Mouse (Mus musculus) megakaryocyte, adult 5-6 weeks (primary cell): ENCODE data around the gene 4931409K22Rik. TPM values are rescaled to one million over a fixed set of nuclear protein-coding genes. Genes with fewer than 3 reads are reported as not detected.

Experiments
- ATAC-seq: 2 replicates; pipeline ENCODE4 v1.8.0; 2016; ENCODE audit warnings: mild to moderate bottlenecking, inconsistent platforms; ENCODE audit not compliant: poor library complexity, severe bottlenecking
- total RNA-seq, 2 experiments: library from RNA; stranded (forward) in 1 of 2; stranded (reverse) in 1 of 2; fragments of 153-499, 151-499 nt in 1 of 2; fragments of 221-1000, 200-1000 nt in 1 of 2; gene quantifications; 2 replicates each; pipeline versions ENCODE4 v1.2.3 to v1.2.4; 2015 to 2017

4931409K22Rik gene
- total RNA-seq, 2 experiments from 2014 or later, result not detected

- ATAC-seq, result no peak
These were observed 15.5 kb downstream of the 4931409K22Rik start for GRCm38 (mm10) chr5:24541144-24541569.

GRCm38 (mm10) chr5:24540387-24541143 is 16.0 kb downstream of the 4931409K22Rik start, which contains the start of gene Asb10:
TSS of gene Asb10 (minus strand) at chr5:24540978.
- ATAC-seq, result peak; percentile 24; the same call in 1 of the 2 replicates

- no peak for ATAC-seq
These were observed 16.9 kb downstream of the 4931409K22Rik start for GRCm38 (mm10) chr5:24539571-24540296.

DNA sequence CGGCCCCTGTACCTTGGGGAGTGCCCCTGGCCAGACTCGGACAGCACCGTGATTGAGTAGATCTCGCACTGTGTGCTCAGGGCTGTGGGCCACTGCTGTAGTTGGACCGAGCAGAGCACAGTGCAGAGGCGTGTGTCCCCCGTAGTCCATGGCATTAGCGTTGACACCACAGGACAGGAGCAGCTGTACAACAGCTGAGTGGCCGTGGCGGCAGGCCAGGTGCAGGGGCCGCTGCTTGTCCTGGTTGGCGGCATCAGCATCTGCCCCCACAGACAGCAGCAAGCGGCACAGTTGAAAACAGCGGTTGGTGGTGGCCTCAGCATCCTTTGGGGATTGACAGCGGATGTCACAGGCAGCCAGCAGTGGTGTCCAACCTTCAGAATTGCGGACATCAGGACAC is 19.0 kb downstream of the 4931409K22Rik start:
- ATAC-seq, result no peak

DNA sequence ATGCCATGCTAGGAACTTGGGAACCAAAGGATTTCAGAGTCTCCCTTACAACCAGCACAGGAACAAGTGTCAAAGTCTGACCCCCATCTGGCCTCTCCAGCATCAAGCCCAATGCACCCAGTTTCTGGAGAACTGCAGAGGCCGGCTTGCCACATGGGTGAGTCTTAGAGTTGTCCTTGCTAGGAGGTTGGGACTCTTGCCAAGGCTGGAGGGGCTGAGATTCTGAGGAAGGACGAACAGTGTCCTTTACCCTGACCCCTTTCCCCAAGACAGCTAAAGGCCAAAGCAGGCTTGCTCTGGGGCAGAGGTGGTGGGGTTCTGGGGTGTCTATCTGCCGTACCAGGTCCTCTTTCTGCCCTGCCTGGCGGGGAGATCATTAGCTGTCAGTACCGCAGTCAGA is 20.1 kb downstream of the 4931409K22Rik start:
- no peak for ATAC-seq

GRCm38 (mm10) chr5:24535731-24536130 is 20.9 kb downstream of the 4931409K22Rik start:
- ATAC-seq, result no peak

DNA sequence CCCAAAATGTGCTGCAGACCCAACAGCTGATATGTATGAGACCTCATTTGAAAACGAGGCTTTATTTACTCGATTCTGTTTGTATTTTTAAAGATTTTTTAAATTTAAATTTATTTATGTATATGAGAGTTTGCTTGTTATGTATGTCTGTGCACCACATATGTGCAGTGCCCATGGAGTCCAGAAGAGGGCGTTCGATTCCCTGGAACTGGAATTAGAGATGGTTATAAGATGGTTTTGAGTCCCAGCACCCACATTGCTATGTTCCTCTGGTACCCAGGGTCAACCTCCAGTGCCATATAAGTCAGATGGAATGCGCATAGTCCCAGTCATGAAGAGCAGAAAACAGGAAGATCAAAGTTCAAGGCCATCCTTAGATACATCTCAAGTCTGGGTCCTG is 22.3 kb downstream of the 4931409K22Rik start:
- ATAC-seq, result no peak

DNA sequence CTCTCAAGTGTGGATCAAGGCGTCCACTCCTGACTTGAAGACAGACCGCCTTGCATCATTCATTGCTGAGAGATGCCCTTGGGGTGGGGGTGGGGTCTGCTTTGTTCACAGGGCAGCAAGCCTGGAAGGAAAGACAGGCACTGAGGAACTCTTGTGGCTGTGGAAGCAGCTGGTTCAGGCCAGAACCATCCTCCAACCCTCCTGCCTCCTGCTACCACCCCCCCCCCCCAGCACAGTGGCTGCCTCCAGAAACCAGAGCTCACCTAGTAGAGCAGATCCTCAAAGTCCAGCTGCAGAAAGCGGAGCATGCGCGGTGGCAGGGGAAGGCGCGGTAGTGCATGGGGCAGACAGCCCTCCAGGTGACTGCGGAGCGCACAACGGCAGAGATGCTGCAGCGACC is 23.2 kb downstream of the 4931409K22Rik start:
- ATAC-seq, result no peak

GRCm38 (mm10) chr5:24530042-24530689 is 26.4 kb downstream of the 4931409K22Rik start:
- peak; percentile 100 for ATAC-seq

DNA sequence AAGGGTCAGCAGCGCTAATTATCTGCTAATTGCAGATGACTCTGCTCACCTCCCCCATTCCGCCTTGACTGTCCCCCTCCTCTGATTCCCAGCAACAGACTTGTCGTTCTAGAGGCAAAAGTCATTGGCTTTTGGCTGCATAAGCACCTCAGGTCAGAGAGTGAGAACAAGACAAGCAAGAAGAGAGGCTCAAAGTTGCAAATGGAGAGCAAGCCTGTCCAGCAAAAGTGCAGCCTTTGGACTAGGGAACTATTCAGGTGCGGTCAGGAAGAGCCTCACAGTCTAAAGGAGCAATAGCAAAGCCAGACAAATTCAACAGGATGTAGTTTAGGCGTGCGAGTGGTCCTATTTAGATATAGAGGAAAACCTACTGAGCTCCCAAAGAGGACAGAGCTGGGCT is 28.8 kb downstream of the 4931409K22Rik start:
- no peak for ATAC-seq

GRCm38 (mm10) chr5:24526889-24527230 is 29.7 kb downstream of the 4931409K22Rik start, which contains the start of gene Gbx1:
TSS of gene Gbx1 (minus strand) at chr5:24527202.
- no peak for ATAC-seq

GRCm38 (mm10) chr5:24526190-24526888 is 30.3 kb downstream of the 4931409K22Rik start:
- ATAC-seq, result no peak

GRCm38 (mm10) chr5:24525360-24526189 is 31.0 kb downstream of the 4931409K22Rik start:
- ATAC-seq, result no peak

DNA sequence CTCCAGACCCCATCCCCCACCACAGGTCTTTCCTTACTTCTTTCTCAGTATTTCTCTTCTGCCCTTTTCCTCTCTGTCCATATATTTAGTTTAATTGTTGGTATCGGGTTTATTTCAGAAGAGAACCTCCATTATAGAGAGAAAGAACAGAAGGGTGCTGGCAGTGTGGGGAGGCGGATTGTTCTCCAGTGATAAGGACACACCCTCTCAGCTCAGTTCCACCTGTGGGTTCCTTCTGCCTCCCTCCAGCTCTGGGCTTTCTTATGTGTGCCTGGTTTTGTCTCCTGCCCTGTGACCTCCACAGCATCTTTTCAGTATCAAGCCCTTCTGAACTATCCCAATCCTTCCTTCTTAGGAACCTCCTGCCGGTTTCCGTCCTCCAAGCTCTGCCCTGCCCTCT is 32.1 kb downstream of the 4931409K22Rik start:
- no peak for ATAC-seq

DNA sequence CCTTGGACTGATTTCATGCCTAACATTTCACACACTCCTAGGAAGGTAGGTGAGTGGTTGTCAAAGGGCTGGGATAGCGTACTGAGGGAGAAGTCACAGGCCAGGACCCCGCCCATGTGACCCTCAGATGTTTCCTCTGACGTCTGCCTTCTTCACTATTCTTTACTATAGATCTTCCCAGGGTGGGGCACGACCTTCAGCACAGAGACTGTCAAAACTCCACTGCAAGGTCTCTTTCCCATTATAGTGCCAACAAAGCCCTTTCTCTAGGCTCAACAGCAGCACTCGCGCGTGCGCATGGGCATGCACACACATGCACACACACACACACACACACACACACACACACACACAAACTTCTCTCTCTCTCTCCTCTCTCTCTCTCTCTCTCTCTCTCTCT is 32.8 kb downstream of the 4931409K22Rik start:
- no peak for ATAC-seq

DNA sequence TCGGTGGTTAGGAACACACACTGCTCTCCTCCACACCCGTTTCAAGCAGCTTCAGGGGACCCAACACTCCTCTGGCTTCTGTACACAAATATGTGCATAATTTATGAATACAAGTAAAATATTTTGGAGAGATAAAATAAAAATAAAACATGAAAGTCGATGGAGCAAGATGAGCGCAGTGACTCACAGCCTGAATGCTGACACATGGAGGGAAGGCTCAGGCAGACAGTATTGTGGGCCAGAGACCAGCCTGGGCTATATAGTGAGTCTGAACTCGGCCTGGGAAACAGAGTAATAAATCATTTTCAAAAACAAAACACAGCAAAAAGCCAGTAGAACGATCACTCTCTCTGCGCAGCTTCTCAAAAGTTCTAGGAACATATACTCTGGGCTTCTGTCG is 35.2 kb downstream of the 4931409K22Rik start:
- ATAC-seq, result no peak

- no peak for ATAC-seq
These were observed 44.3 kb downstream of the 4931409K22Rik start for GRCm38 (mm10) chr5:24512271-24512670.

DNA sequence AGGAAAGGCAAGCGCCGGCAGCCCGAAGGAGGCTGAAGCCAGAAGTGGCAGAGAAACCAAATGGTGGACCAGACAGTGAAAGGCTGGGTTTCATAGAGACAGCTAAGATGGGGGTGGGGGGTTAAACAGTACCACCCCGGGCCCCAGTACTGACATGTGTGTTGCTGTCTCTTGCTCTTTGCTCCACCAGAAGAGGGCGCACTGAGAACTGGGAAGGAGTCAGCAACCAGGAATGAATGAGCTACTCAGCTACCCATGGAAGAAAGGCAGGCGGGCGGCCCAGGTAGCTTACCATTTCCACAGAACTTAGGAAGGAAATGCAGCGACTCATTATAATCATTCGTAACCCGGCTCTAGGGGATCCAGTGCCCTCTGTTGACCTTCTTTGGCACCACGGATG is 46.0 kb downstream of the 4931409K22Rik start:
- no peak for ATAC-seq

DNA sequence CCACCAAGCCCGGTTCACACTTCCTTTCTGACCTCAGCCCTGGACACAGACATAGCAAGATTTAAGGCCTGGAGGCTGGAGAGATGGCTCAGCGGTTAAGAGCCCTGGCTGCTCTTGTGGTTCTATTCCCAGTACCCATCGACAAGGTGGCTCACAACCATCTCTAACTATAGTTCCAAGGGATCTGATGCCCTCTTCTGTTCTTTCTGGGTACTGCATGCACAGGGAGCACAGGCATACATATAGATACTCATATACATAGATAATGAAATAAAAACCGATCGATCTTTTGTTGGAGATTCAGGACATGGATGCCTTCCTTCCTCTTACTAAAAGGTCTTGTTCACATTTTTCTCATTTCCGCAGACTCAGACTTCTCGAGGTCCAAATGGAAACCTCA is 48.2 kb downstream of the 4931409K22Rik start:
- ATAC-seq, result no peak

GRCm38 (mm10) chr5:24505513-24505912 is 51.1 kb downstream of the 4931409K22Rik start:
- ATAC-seq, result peak; percentile 52
